Comparison of ENCODE assay signal across 8 mouse cellular contexts in genomic region chr17:28951831-28952799, GRCm38 (mm10). TPM values are rescaled to one million over a fixed set of nuclear protein-coding genes. Genes with fewer than 3 reads are reported as not detected.
DNase-seq lines count a peak whose midpoint lies in the region; ATAC-seq and TF ChIP-seq lines count a peak whose summit lies in the region.

Gene Kctd20 (plus strand): TSS chr17:28951950.

- H3K27me3 ChIP-seq in hindbrain, postnatal 0 days (ENCODE audit: insufficient read depth, low read length) = no peaks in the 10 kb centered on the region

- peak; percentile 94 for ATAC-seq in hindbrain, postnatal 0 days
- peak; percentile 76 for ATAC-seq in megakaryocyte, adult 5-6 weeks (ENCODE audit: poor library complexity, severe bottlenecking)

- H3K36me3 ChIP-seq in hindbrain, postnatal 0 days (ENCODE audit: insufficient read depth, low read length) = no peaks in the 10 kb centered on the region

- H3K4me1 ChIP-seq in hindbrain, postnatal 0 days (ENCODE audit: insufficient read depth, low read length) = peaks cover 17% of the 10 kb centered on the region

- H3K27ac ChIP-seq in gastrocnemius, adult 2 months = peak within 1 kb of the TSS; percentile 99
- peak within 1 kb of the TSS; percentile 98 for H3K27ac ChIP-seq in hindbrain, postnatal 0 days
- peak within 1 kb of the TSS; percentile 98 for H3K27ac ChIP-seq in left cerebral cortex, adult 2 months

- peaks cover 4% of the 10 kb centered on the region; the same call in 1 of the 2 replicates for H3K9me3 ChIP-seq in hindbrain, postnatal 0 days (ENCODE audit: low read length)

- TF ChIP-seq CTCF in gastrocnemius, adult 2 months (IDR thresholded peaks at IDR 0.05) = no peak
- no peak for TF ChIP-seq CTCF in hindbrain, postnatal 0 days (IDR thresholded peaks at IDR 0.05; ENCODE audit: low read depth)
- TF ChIP-seq CTCF in left cerebral cortex, adult 2 months (IDR thresholded peaks at IDR 0.05) = no peak; the same call in 1 of the 2 replicates

- 5% methylated on average over 57 of the region's 80 CpGs for WGBS in hindbrain, postnatal 0 days

- H3K4me3 ChIP-seq in gastrocnemius, adult 2 months = peak within 1 kb of the TSS; percentile 83
- H3K4me3 ChIP-seq in hindbrain, postnatal 0 days (ENCODE audit: low read length) = peak within 1 kb of the TSS; percentile 84
- H3K4me3 ChIP-seq in left cerebral cortex, adult 2 months = peak within 1 kb of the TSS; percentile 83

- intact Hi-C loops in gastrocnemius, adult 2 months (cut with DNase I) = no loop called here
- intact Hi-C loops in left cerebral cortex, adult 2 months (cut with DNase I) = loop anchor here (1.0 kb wide), 1 partner anchor 55 kb away; the partner anchor contains the start of gene Stk38

- peak within 1 kb of the TSS; percentile 89 for H3K4me2 ChIP-seq in hindbrain, postnatal 0 days (ENCODE audit: low read depth, low read length)

- peak within 1 kb of the TSS; percentile 90 for H3K9ac ChIP-seq in hindbrain, postnatal 0 days (replicated peaks; ENCODE audit: low read length)

- DNase-seq in WW6 (ENCODE audit: low read depth, low spot score) = peak; percentile 66
- peak; percentile 83 to 95 for DNase-seq in cerebellum, postnatal 4 days (ENCODE audit: low spot score in 2 of 2)
- peak; percentile 97 for DNase-seq in gastrocnemius, adult 2 months
- peak; percentile 96 for DNase-seq in hindbrain, postnatal 0 days (ENCODE audit: low spot score)
- peak; percentile 90 to 92 for DNase-seq in left cerebral cortex, adult 2 months (ENCODE audit: extremely low spot score in 1 of 2, low spot score in 2 of 2)
- peak; percentile 85 to 88 for DNase-seq in right cerebral cortex, adult 2 months (ENCODE audit: low spot score in 2 of 2)
- DNase-seq in urinary bladder, postnatal 14 days (ENCODE audit: low spot score) = peak; percentile 93

RNA-seq across cellular contexts. Expression of gene Kctd20, which starts in this region (rescaled TPM):
- 10 to 100 TPM; 33.4 to 39.8 TPM for total RNA-seq in gastrocnemius, adult 2 months (2021)
- 51.5 and 59.9 TPM in 2 replicates for total RNA-seq in hindbrain, postnatal 0 days (2014; rRNA removed)
- polyA plus RNA-seq in hindbrain, postnatal 0 days (2015; fragmentation: Nextera tagmentation; extraction: Ambion mirVana) = 62.9 and 64.1 TPM in 2 replicates
- total RNA-seq in left cerebral cortex, adult 2 months (2021) = 10 to 100 TPM; 65.2 to 74.7 TPM
- 130 and 131 TPM in 2 replicates for total RNA-seq in megakaryocyte, adult 5-6 weeks (2015)
- total RNA-seq in megakaryocyte, adult 5-6 weeks (2017) = 203 and 222 TPM in 2 replicates

Comparison
In these comparisons a context has a peak if more than half of its experiments do, and no peak if none do; other contexts are left out.
1. Peak in every context shown above with its lines: DNase-seq, ATAC-seq, H3K4me3 ChIP-seq and H3K27ac ChIP-seq.